Mouse (Mus musculus) G1E (cell line): ENCODE results near the gene Mgp.

Source experiments
- CTCF ChIP-seq: IDR thresholded peaks from 2 replicates; pipeline ENCODE4 v1.5.1; 2012; ENCODE audit warnings: low read depth, low read length, inconsistent platforms, mixed read lengths
- GATA1 ChIP-seq: IDR thresholded peaks from 2 replicates; pipeline ENCODE4 v1.6.1; 2012; ENCODE audit warnings: borderline replicate concordance, low read length, inconsistent platforms, mixed read lengths
- POLR2AphosphoS5 ChIP-seq: IDR thresholded peaks from 2 replicates; pipeline ENCODE4 v1.6.1; 2012; ENCODE audit warnings: low read depth, low read length, inconsistent platforms; ENCODE audit not compliant: insufficient replicate concordance
- TAL1 ChIP-seq: conservative IDR thresholded peaks from 2 replicates; pipeline ENCODE4 v1.6.1; 2012; ENCODE audit warnings: low read depth, low read length, inconsistent platforms, mixed read lengths

GRCm38 (mm10) chr6:136835352-136835751 lies 40.3 kb downstream of the Mgp start, which contains the start of gene Smco3:
- no peak for TF ChIP-seq CTCF
- no peak for TF ChIP-seq TAL1
- no peak for TF ChIP-seq POLR2AphosphoS5
- TF ChIP-seq GATA1: no peak
